Mouse (Mus musculus) v-Abl transformed pro-B cells (cell line): ENCODE data around the gene Scfd2.

ENCODE experiments used
- in situ Hi-C, 2 experiments: fragments of 400-800 bp; cut with MboI; formaldehyde crosslinking; loops; one replicate each; pipeline ENCODE4 v1.15.1; 2025; ENCODE audit not compliant: unreplicated experiment in 2 of 2

Gene Scfd2

GRCm38 (mm10) chr5:74316333-74316945 is 215.1 kb downstream of the Scfd2 start:
- in situ Hi-C loops: loop anchor here in 1 of 2 experiments (10.0 to 25.0 kb wide), 2 partner anchors 621 to 1538 kb away; no protein-coding TSS in a partner anchor

GRCm38 (mm10) chr5:74315471-74316245 is 215.9 kb downstream of the Scfd2 start:
- in situ Hi-C loops: loop anchor here in 1 of 2 experiments (10.0 to 25.0 kb wide), 2 partner anchors 622 to 1539 kb away; no protein-coding TSS in a partner anchor

- in situ Hi-C loops: loop anchor here (5.0 to 25.0 kb wide), 4 partner anchors 623 to 1540 kb away; no protein-coding TSS in a partner anchor
Measured at GRCm38 (mm10) chr5:74314501-74314900, 217.1 kb downstream of the Scfd2 start.

GRCm38 (mm10) chr5:74313542-74313941 is 218.0 kb downstream of the Scfd2 start:
- in situ Hi-C loops: loop anchor here (5.0 to 25.0 kb wide), 4 partner anchors 624 to 1541 kb away; no protein-coding TSS in a partner anchor

- in situ Hi-C loops: loop anchor here (5.0 to 25.0 kb wide), 4 partner anchors 625 to 1543 kb away; no protein-coding TSS in a partner anchor
Measured at GRCm38 (mm10) chr5:74311865-74312264, 219.7 kb downstream of the Scfd2 start.

GRCm38 (mm10) chr5:74311200-74311825 is 220.2 kb downstream of the Scfd2 start:
- in situ Hi-C loops: loop anchor here (5.0 to 25.0 kb wide), 4 partner anchors 626 to 1543 kb away; no protein-coding TSS in a partner anchor

- in situ Hi-C loops: loop anchor here (5.0 to 25.0 kb wide), 4 partner anchors 627 to 1545 kb away; no protein-coding TSS in a partner anchor
Measured at GRCm38 (mm10) chr5:74310101-74310500, 221.5 kb downstream of the Scfd2 start.

GRCm38 (mm10) chr5:74307242-74307641 is 224.3 kb downstream of the Scfd2 start:
- in situ Hi-C loops: loop anchor here in 1 of 2 experiments (25.0 kb wide), 1 partner anchor 630 kb away; no protein-coding TSS in a partner anchor

- in situ Hi-C loops: loop anchor here in 1 of 2 experiments (25.0 kb wide), 1 partner anchor 632 kb away; no protein-coding TSS in a partner anchor
Measured at GRCm38 (mm10) chr5:74305533-74306189, 225.9 kb downstream of the Scfd2 start.

- in situ Hi-C loops: loop anchor here in 1 of 2 experiments (25.0 kb wide), 1 partner anchor 633 kb away; no protein-coding TSS in a partner anchor
Measured at GRCm38 (mm10) chr5:74304767-74305166, 226.8 kb downstream of the Scfd2 start.

GRCm38 (mm10) chr5:74302331-74302730 is 229.2 kb downstream of the Scfd2 start:
- in situ Hi-C loops: loop anchor here in 1 of 2 experiments (25.0 kb wide), 1 partner anchor 635 kb away; no protein-coding TSS in a partner anchor

GRCm38 (mm10) chr5:74301443-74301842 is 230.1 kb downstream of the Scfd2 start:
- in situ Hi-C loops: loop anchor here in 1 of 2 experiments (25.0 kb wide), 1 partner anchor 636 kb away; no protein-coding TSS in a partner anchor

- in situ Hi-C loops: loop anchor here in 1 of 2 experiments (25.0 kb wide), 1 partner anchor 636 kb away; no protein-coding TSS in a partner anchor
Measured at GRCm38 (mm10) chr5:74300931-74301330, 230.6 kb downstream of the Scfd2 start.

- in situ Hi-C loops: loop anchor here in 1 of 2 experiments (25.0 kb wide), 1 partner anchor 637 kb away; no protein-coding TSS in a partner anchor
Measured at GRCm38 (mm10) chr5:74300140-74300539, 231.4 kb downstream of the Scfd2 start.

- in situ Hi-C loops: no loop called here
Measured at GRCm38 (mm10) chr5:74297113-74297512, 234.4 kb downstream of the Scfd2 start.

- in situ Hi-C loops: no loop called here
Measured at GRCm38 (mm10) chr5:74296096-74296495, 235.5 kb downstream of the Scfd2 start.

GRCm38 (mm10) chr5:74293513-74293912 is 238.0 kb downstream of the Scfd2 start:
- in situ Hi-C loops: no loop called here

GRCm38 (mm10) chr5:74292050-74292449 is 239.5 kb downstream of the Scfd2 start:
- in situ Hi-C loops: no loop called here

- in situ Hi-C loops: no loop called here
Measured at GRCm38 (mm10) chr5:74291575-74291974, 240.0 kb downstream of the Scfd2 start.

GRCm38 (mm10) chr5:74289957-74290356 is 241.6 kb downstream of the Scfd2 start:
- in situ Hi-C loops: loop anchor here in 1 of 2 experiments (10.0 kb wide), 2 partner anchors 605 to 855 kb away; no protein-coding TSS in a partner anchor
